ENCODE assay signal across 14 mouse cellular contexts in genomic region chr3:107374948-107375664, GRCm38 (mm10). TPM values are rescaled to one million over a fixed set of nuclear protein-coding genes. Genes with fewer than 3 reads are reported as not detected.
DNase-seq lines count a peak whose midpoint lies in the region; ATAC-seq and TF ChIP-seq lines count a peak whose summit lies in the region.
"Had no signal": no experiment of that assay in that cellular context is flagged by ENCODE, and none has a peak within 500 bp of the region (broad histone marks: within the 10 kb centered on the region; RNA-seq: fewer than 3 reads in every experiment).

No protein-coding gene starts in this region.

- TF ChIP-seq CTCF in cortical plate, adult 2 months (IDR thresholded peaks at IDR 0.05; ENCODE audit: extremely low read depth, insufficient read depth, low read length): 0 out of 2 replicates have a peak, but pooled peaks have one; percentile 31

- peak; percentile 49 for DNase-seq in adrenal gland, postnatal 10 days
- DNase-seq in adrenal gland, adult 18-20 months (ENCODE audit: low spot score in 2 of 2): no peak
- peak; percentile 9 for DNase-seq in hindbrain, embryonic 11.5 days (ENCODE audit: low spot score)
- DNase-seq in hindbrain, embryonic 10.5 days (ENCODE audit: low spot score): no peak
- DNase-seq in neural tube, embryonic 10.5 days (ENCODE audit: extremely low spot score, low spot score): no peak
- no peak for DNase-seq in urinary bladder, postnatal 14 days (ENCODE audit: low spot score)
- DNase-seq: adrenal gland, adult 8-10 months; cerebellum, adult 11-12 months; kidney, postnatal 10 days had no signal

- no peak overlapping the region for H3K4me2 ChIP-seq in hindbrain, embryonic 11.5 days (replicated peaks; ENCODE audit: low read depth, low read length)
- no peak overlapping the region for H3K4me2 ChIP-seq in midbrain, embryonic 16.5 days (ENCODE audit: low read length)
- H3K4me2 ChIP-seq: liver, embryonic 12.5 days; neural tube, embryonic 12.5 days; stomach, embryonic 15.5 days had no signal

- 13% methylated on average over 6 of the region's 6 CpGs for WGBS in hindbrain, embryonic 11.5 days
- WGBS in hindbrain, embryonic 10.5 days: 21% methylated on average over 6 of the region's 6 CpGs
- WGBS in midbrain, embryonic 16.5 days: 9% methylated on average over 6 of the region's 6 CpGs

- no peaks in the 10 kb centered on the region; the same call in 1 of the 2 replicates for H3K4me1 ChIP-seq in hindbrain, embryonic 11.5 days (replicated peaks; ENCODE audit: control insufficient read depth, insufficient read depth, low read length)
- peaks cover 9% of the 10 kb centered on the region; the same call in 1 of the 2 replicates for H3K4me1 ChIP-seq in hindbrain, embryonic 10.5 days (replicated peaks)
- H3K4me1 ChIP-seq in cortical plate, adult 2 months (ENCODE audit: control insufficient read depth, insufficient read depth, low read length): no peaks in the 10 kb centered on the region
- peaks cover 3% of the 10 kb centered on the region; the same call in 1 of the 2 replicates for H3K4me1 ChIP-seq in midbrain, embryonic 16.5 days (ENCODE audit: control insufficient read depth, insufficient read depth, low read length)
- H3K4me1 ChIP-seq: neural tube, embryonic 12.5 days; stomach, embryonic 15.5 days had no signal

- no peaks in the 10 kb centered on the region for H3K36me3 ChIP-seq in hindbrain, embryonic 11.5 days (ENCODE audit: control insufficient read depth, insufficient read depth, low read length)
- no peaks in the 10 kb centered on the region for H3K36me3 ChIP-seq in hindbrain, embryonic 10.5 days
- no peaks in the 10 kb centered on the region for H3K36me3 ChIP-seq in midbrain, embryonic 16.5 days (ENCODE audit: control insufficient read depth, insufficient read depth, low read length)
- H3K36me3 ChIP-seq: liver, embryonic 12.5 days; neural tube, embryonic 12.5 days; stomach, embryonic 15.5 days had no signal

- no peak overlapping the region for H3K27ac ChIP-seq in hindbrain, embryonic 11.5 days (ENCODE audit: low read depth, low read length)
- no peak overlapping the region for H3K27ac ChIP-seq in hindbrain, embryonic 10.5 days
- no peak overlapping the region for H3K27ac ChIP-seq in cortical plate, adult 2 months (ENCODE audit: insufficient read depth, low read length)
- H3K27ac ChIP-seq in midbrain, embryonic 16.5 days (ENCODE audit: low read length): no peak overlapping the region
- H3K27ac ChIP-seq: liver, embryonic 12.5 days; neural tube, embryonic 12.5 days; stomach, embryonic 15.5 days had no signal

- ATAC-seq in hindbrain, embryonic 11.5 days (ENCODE audit: low FRiP score): 0 out of 2 replicates have a peak, but pooled peaks have one; percentile 33
- peak; percentile 71; the same call in 1 of the 2 replicates for ATAC-seq in midbrain, embryonic 16.5 days
- ATAC-seq: liver, embryonic 12.5 days had no signal

- no peak overlapping the region for H3K4me3 ChIP-seq in hindbrain, embryonic 11.5 days (ENCODE audit: low read depth, low read length)
- no peak overlapping the region for H3K4me3 ChIP-seq in hindbrain, embryonic 10.5 days
- no peak overlapping the region for H3K4me3 ChIP-seq in cortical plate, adult 2 months (ENCODE audit: insufficient read depth, low read length)
- no peak overlapping the region for H3K4me3 ChIP-seq in midbrain, embryonic 16.5 days (ENCODE audit: low read depth, low read length)
- H3K4me3 ChIP-seq: liver, embryonic 12.5 days; neural tube, embryonic 12.5 days; stomach, embryonic 15.5 days had no signal

- H3K9me3 ChIP-seq in hindbrain, embryonic 11.5 days (ENCODE audit: control insufficient read depth, low read length): no peaks in the 10 kb centered on the region
- no peaks in the 10 kb centered on the region for H3K9me3 ChIP-seq in hindbrain, embryonic 10.5 days
- H3K9me3 ChIP-seq in midbrain, embryonic 16.5 days (replicated peaks; ENCODE audit: control insufficient read depth, low read length, poor library complexity, severe bottlenecking): no peaks in the 10 kb centered on the region
- H3K9me3 ChIP-seq: liver, embryonic 12.5 days; neural tube, embryonic 12.5 days; stomach, embryonic 15.5 days had no signal

- H3K9ac ChIP-seq in hindbrain, embryonic 11.5 days (ENCODE audit: low read depth, low read length): no peak overlapping the region
- H3K9ac ChIP-seq in midbrain, embryonic 16.5 days (ENCODE audit: low read depth, low read length): no peak overlapping the region
- H3K9ac ChIP-seq: liver, embryonic 12.5 days; neural tube, embryonic 12.5 days; stomach, embryonic 15.5 days had no signal

- TF ChIP-seq POLR2A in cortical plate, adult 2 months (IDR thresholded peaks at IDR 0.05; ENCODE audit: extremely low read depth, insufficient read depth, low read length): no peak

- H3K27me3 ChIP-seq in hindbrain, embryonic 11.5 days (ENCODE audit: control insufficient read depth, insufficient read depth, low read length): no peaks in the 10 kb centered on the region
- no peaks in the 10 kb centered on the region for H3K27me3 ChIP-seq in hindbrain, embryonic 10.5 days (ENCODE audit: insufficient read depth, poor library complexity, severe bottlenecking)
- H3K27me3 ChIP-seq in midbrain, embryonic 16.5 days (ENCODE audit: control insufficient read depth, insufficient read depth, low read depth, low read length): no peaks in the 10 kb centered on the region
- H3K27me3 ChIP-seq: neural tube, embryonic 12.5 days; stomach, embryonic 15.5 days had no signal

RNA-seq across cellular contexts. Expression of gene Rbm15, which starts 41.6 kb away (rescaled TPM):
- 10 to 100 TPM; 35.7 to 39.0 TPM for total RNA-seq in adrenal gland, postnatal 10 days (2021)
- total RNA-seq in adrenal gland, adult 18-20 months (2021): 10 to 100 TPM; 35.4 to 42.5 TPM
- polyA plus RNA-seq in hindbrain, embryonic 11.5 days (2014; fragmentation: Nextera tagmentation; extraction: Ambion mirVana): 16.3 and 19.5 TPM in 2 replicates
- polyA plus RNA-seq in hindbrain, embryonic 10.5 days (2016; fragmentation: Nextera tagmentation; extraction: Ambion mirVana): 12.9 and 16.5 TPM in 2 replicates
- 6.4 and 6.9 TPM in 2 replicates for polyA plus RNA-seq in cortical plate, adult 2 months (2012; rRNA removed)
- polyA plus RNA-seq in midbrain, embryonic 16.5 days (2015; fragmentation: Nextera tagmentation; extraction: Ambion mirVana): 5.7 and 6.5 TPM in 2 replicates

Comparison
In these comparisons a context has a peak if more than half of its experiments do, and no peak if none do; other contexts are left out.
1. DNase-seq: peak in adrenal gland, postnatal 10 days (single experiment) and hindbrain, embryonic 11.5 days (single experiment); none in adrenal gland, adult 18-20 months (0 of 2), hindbrain, embryonic 10.5 days (single experiment), neural tube, embryonic 10.5 days (single experiment) and urinary bladder, postnatal 14 days (single experiment).